Mouse (Mus musculus): ENCODE measurements around the gene Rnf144a. TPM values are rescaled to one million over a fixed set of nuclear protein-coding genes. Genes with fewer than 3 reads are reported as not detected.
"Not testable (repeated sequence)": the region's sequence is repeated elsewhere in the genome, so short reads cannot be mapped to it uniquely, and the experiment has no call there.

Rnf144a gene
- polyA plus RNA-seq, 1 experiment from 2014 or later: 38.3 TPM

GRCm38 (mm10) chr12:26295995-26296394 is 119.1 kb downstream of the Rnf144a start:
- H3K4me1 ChIP-seq; H3K4me3 ChIP-seq; H3K4me2 ChIP-seq (replicated peaks); ATAC-seq (ENCODE audit: low FRiP score, low read depth); H3K36me3 ChIP-seq; H3K27ac ChIP-seq; H3K27me3 ChIP-seq (replicated peaks); H3K9ac ChIP-seq; H3K9me3 ChIP-seq: not testable (repeated sequence)
- 0% methylated on average over 1 of the region's 1 CpGs for WGBS

DNA sequence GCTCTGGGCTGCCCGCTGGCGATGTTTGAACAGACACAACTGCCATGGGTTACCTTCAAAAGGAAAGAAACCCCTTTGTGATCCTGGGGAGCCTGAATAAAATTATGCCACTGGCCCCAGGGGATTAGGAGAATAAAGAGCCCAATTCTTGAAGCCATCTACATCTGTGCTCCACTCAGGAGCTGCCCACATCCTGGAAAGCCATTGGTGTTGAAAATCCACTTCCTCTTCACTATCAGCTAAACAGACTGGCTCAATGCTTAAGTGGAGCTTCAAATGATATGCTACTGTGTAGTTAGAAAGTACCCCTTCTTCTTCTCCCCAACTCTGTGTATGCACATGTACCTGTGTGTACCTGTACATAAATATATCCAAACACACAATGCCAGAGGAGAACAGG is 125.9 kb downstream of the Rnf144a start:
- Histone ChIP-seq H3K9me3 (no peaks in the 10 kb centered on the region), H3K36me3 (no peaks in the 10 kb centered on the region)

DNA sequence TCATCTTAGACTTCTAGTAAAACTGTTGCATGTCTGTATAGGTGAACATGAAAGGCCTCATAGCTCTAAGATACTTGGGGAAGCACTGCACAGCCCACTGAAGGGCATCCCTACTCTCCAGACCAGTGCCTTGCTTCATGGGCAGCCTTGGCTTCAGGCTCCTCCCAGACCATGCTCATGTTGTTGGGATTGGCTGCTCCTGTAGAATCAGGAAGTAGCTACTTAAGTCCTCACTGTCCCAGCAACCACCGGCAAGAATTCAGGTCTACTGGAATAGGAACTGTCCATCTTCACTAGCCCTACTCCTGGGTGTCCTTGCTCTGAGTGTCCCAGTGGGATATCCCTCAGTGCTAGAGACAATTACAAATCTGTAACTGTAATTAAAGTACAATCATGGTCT is 126.7 kb downstream of the Rnf144a start:
- no peak overlapping the region for H3K27ac ChIP-seq
- no peaks in the 10 kb centered on the region for H3K36me3 ChIP-seq
- no peak overlapping the region for H3K9ac ChIP-seq
- peaks cover 12% of the 10 kb centered on the region for H3K4me1 ChIP-seq
- H3K9me3 ChIP-seq: no peaks in the 10 kb centered on the region
- no peak overlapping the region for H3K4me3 ChIP-seq
- no peak for ATAC-seq (ENCODE audit: low FRiP score, low read depth)
- H3K27me3 ChIP-seq (replicated peaks): no peaks in the 10 kb centered on the region
- H3K4me2 ChIP-seq (replicated peaks): no peak overlapping the region
- 85% methylated on average over 1 of the region's 1 CpGs for WGBS

More for the DNA sequence above, 125.9 kb downstream of the Rnf144a start:
- WGBS: 86% methylated on average over 2 of the region's 2 CpGs
- Histone ChIP-seq H3K4me2 (replicated peaks) (no peak overlapping the region), H3K4me3 (no peak overlapping the region), H3K27ac (no peak overlapping the region), H3K4me1 (peaks cover 12% of the 10 kb centered on the region), H3K27me3 (replicated peaks) (no peaks in the 10 kb centered on the region), H3K9ac (no peak overlapping the region)
- ATAC-seq (ENCODE audit: low FRiP score, low read depth): no peak

DNA sequence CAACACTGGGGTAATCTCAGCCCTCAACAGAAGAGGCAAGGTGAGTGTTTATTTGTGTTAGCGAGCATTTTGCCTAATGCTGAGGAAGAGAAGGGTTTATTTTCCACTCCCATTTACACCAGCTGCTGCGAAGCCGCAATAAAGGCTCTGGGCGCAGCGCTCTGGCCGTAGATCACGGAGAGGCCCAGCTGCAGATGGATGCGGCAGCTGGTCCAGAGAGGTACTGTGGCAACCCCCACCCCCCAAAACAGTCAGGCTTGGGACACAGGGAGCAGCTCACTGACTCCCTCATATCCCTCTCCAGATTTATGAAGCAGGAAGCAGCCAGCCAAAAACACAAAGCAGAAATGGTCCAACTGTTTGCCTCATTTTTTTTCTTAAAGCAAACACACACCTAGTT is 129.1 kb downstream of the Rnf144a start:
- H3K27me3 ChIP-seq (replicated peaks): no peaks in the 10 kb centered on the region
- H3K9ac ChIP-seq: no peak overlapping the region
- WGBS: 30% methylated on average over 8 of the region's 8 CpGs
- H3K4me1 ChIP-seq: peaks cover 12% of the 10 kb centered on the region
- peak; percentile 68; the same call in 1 of the 2 replicates for ATAC-seq (ENCODE audit: low FRiP score, low read depth)
- H3K4me3 ChIP-seq: no peak overlapping the region
- H3K4me2 ChIP-seq (replicated peaks): no peak overlapping the region
- no peaks in the 10 kb centered on the region for H3K9me3 ChIP-seq
- H3K27ac ChIP-seq: peak overlapping the region; percentile 21; the same call in 1 of the 2 replicates
- H3K36me3 ChIP-seq: no peaks in the 10 kb centered on the region

DNA sequence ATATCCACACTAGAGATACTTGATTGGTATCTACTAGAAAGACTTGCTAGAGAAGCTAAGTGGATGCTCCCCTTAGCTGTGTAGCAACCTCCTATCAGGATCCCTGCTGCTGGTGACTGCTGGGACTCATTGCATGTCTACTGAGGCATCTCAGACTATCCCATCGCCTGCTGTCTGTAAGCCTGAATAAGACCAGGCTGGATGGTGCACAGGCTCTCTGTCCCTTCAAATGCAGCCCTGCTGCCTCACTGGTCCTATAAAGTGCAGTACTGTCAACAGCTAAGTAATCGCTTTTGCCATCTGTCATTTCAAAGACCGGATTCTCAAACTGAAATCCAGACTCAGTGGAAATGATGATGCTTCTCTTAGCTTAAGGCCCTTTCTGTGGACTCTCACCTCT is 129.6 kb downstream of the Rnf144a start:
- Histone ChIP-seq H3K4me2 (replicated peaks) (no peak overlapping the region), H3K9me3 (no peaks in the 10 kb centered on the region), H3K4me1 (peaks cover 12% of the 10 kb centered on the region), H3K36me3 (no peaks in the 10 kb centered on the region), H3K9ac (no peak overlapping the region), H3K27ac (peak overlapping the region; percentile 21; the same call in 1 of the 2 replicates), H3K4me3 (no peak overlapping the region), H3K27me3 (replicated peaks) (no peaks in the 10 kb centered on the region)
- ATAC-seq (ENCODE audit: low FRiP score, low read depth): no peak
- 68% methylated on average over 3 of the region's 3 CpGs for WGBS

- H3K4me3 ChIP-seq: no peak overlapping the region
- no peak for ATAC-seq (ENCODE audit: low FRiP score, low read depth)
- no peaks in the 10 kb centered on the region for H3K27me3 ChIP-seq (replicated peaks)
- no peak overlapping the region for H3K9ac ChIP-seq
- H3K9me3 ChIP-seq: no peaks in the 10 kb centered on the region
- 70% methylated on average over 3 of the region's 3 CpGs for WGBS
- H3K36me3 ChIP-seq: no peaks in the 10 kb centered on the region
- no peak overlapping the region for H3K27ac ChIP-seq
- peaks cover 13% of the 10 kb centered on the region for H3K4me1 ChIP-seq
- no peak overlapping the region for H3K4me2 ChIP-seq (replicated peaks)
These were observed 134.2 kb downstream of the Rnf144a start for GRCm38 (mm10) chr12:26280719-26281480.

DNA sequence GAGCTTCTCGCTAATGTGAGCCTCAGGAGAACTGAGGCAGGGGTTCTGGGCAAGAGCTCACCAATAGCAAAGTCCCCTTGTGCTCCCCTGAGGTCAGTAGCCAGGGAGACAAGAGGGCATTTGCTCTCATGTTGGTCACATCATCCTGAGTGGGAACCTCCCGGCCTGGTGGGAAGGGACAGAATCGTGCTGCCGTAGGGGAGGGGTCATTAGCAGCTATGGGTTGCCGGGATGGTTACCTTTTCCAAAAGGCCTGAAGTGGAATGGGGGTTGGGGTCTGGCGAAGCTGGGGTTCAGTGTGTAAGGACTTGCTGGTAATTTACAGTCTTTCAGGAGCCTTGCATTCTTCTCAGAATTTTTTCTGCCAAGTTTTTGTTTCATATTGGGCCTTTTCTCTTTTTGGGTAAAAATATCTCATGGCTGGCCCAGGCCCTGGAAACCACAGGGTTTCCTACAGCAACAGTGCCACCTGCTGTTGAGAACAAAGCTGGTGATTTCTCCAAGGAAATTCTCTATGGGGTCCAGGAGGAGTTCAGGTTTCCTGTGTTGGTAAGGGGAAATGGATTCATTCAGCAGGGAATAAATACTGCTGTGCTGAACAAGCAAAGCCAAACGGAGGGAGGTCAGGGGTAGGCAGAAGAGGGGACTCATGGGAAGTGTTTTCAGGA is 137.9 kb downstream of the Rnf144a start:
- Histone ChIP-seq H3K9ac (no peak overlapping the region), H3K36me3 (no peaks in the 10 kb centered on the region), H3K4me1 (0 out of 2 replicates have a peak, but pooled peaks cover 4% of the 10 kb centered on the region), H3K27ac (no peak overlapping the region), H3K4me2 (replicated peaks) (no peak overlapping the region), H3K27me3 (replicated peaks) (no peaks in the 10 kb centered on the region), H3K9me3 (no peaks in the 10 kb centered on the region), H3K4me3 (no peak overlapping the region)
- ATAC-seq (ENCODE audit: low FRiP score, low read depth): no peak
- WGBS: 36% methylated on average over 7 of the region's 7 CpGs

GRCm38 (mm10) chr12:26276556-26276955 is 138.5 kb downstream of the Rnf144a start:
- H3K9me3 ChIP-seq: no peaks in the 10 kb centered on the region
- no peak overlapping the region for H3K4me2 ChIP-seq (replicated peaks)
- 0 out of 2 replicates have a peak, but pooled peaks cover 4% of the 10 kb centered on the region for H3K4me1 ChIP-seq
- ATAC-seq (ENCODE audit: low FRiP score, low read depth): peak; percentile 50; the same call in 1 of the 2 replicates
- H3K4me3 ChIP-seq: no peak overlapping the region
- no peak overlapping the region for H3K9ac ChIP-seq
- H3K36me3 ChIP-seq: no peaks in the 10 kb centered on the region
- 83% methylated on average over 2 of the region's 2 CpGs for WGBS
- H3K27ac ChIP-seq: no peak overlapping the region
- no peaks in the 10 kb centered on the region for H3K27me3 ChIP-seq (replicated peaks)

Small RNAs within 50 kb of the gene (microRNA-seq; reads per million reads assigned to microRNA genes)
- 13.8 reads per million, percentile 26 among the genes with 10 or more reads in this experiment for gene Mir6538

Other genes starting within 250 kb of the Rnf144a start
- 0.60 and 0.67 TPM in 2 replicates for gene Rsad2, start 41.2 kb upstream of the Rnf144a start, polyA plus RNA-seq (2016; fragmentation: Nextera tagmentation; extraction: Ambion mirVana)
- gene Cmpk2, start 54.0 kb upstream of the Rnf144a start, polyA plus RNA-seq (2016; fragmentation: Nextera tagmentation; extraction: Ambion mirVana): 8.9 and 9.1 TPM in 2 replicates